Comparison of ENCODE assay signal across 26 mouse cellular contexts in the genomic region with DNA sequence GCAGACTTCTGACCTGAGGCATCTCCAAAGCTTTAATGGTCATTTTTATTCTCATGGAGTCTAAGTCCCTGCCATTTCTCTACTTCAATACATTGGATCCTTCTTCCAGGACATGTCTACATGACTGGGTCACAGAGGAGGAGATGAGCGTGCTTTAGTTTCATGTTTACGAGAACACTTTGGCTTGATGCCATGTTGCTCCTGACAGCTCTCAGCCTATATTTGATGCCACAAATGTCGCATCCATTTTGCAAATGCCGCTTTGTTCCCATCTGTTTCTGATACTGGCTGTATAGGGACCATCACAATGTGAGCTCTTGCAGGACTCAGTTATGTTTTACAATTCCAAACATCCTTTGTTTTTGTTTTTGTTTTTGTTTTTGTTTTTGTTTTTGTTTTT.
A peak's percentile ranks its signal among the peaks of the same experiment; 100 is the strongest.
DNase-seq lines count a peak whose midpoint lies in the region; ATAC-seq and TF ChIP-seq lines count a peak whose summit lies in the region.
"Had no signal": no experiment of that assay in that cellular context is flagged by ENCODE, and none has a peak within 500 bp of the region (broad histone marks: within the 10 kb centered on the region; RNA-seq: fewer than 3 reads in every experiment).

No protein-coding gene starts in this region.

- H3K4me1 ChIP-seq in forebrain, postnatal 0 days (ENCODE audit: insufficient read depth): no peaks in the 10 kb centered on the region; the same call in 1 of the 2 replicates
- H3K4me1 ChIP-seq in forebrain, embryonic 11.5 days (replicated peaks; ENCODE audit: control insufficient read depth, insufficient read depth, low read length): no peaks in the 10 kb centered on the region
- peaks cover 8% of the 10 kb centered on the region; the same call in 1 of the 2 replicates for H3K4me1 ChIP-seq in lung, embryonic 15.5 days
- H3K4me1 ChIP-seq: embryonic facial prominence, embryonic 10.5 days; embryonic facial prominence, embryonic 13.5 days; forebrain, embryonic 13.5 days; heart, embryonic 10.5 days; heart, embryonic 13.5 days; intestine, embryonic 15.5 days had no signal

- DNase-seq in forebrain, postnatal 0 days: peak; percentile 37
- no peak for DNase-seq in forebrain, embryonic 11.5 days (ENCODE audit: low spot score)
- no peak for DNase-seq in lung, postnatal 36 days
- DNase-seq in brain, embryonic 14.5 days (ENCODE audit: low read depth): peak; percentile 78
- no peak for DNase-seq in adrenal gland, adult 8-10 months
- DNase-seq: adrenal gland, adult 2 months; adrenal gland, postnatal 25 days; cerebellum, adult 2 months; cerebellum, adult 9-11 months; cerebellum, postnatal 36 days; embryo, embryonic 11 days; gastrocnemius, postnatal 10 days; gastrocnemius, postnatal 36 days; heart, adult 2 months; heart, postnatal 14 days; heart, postnatal 4 days had no signal

- TF ChIP-seq CTCF in forebrain, postnatal 0 days (IDR thresholded peaks at IDR 0.05; ENCODE audit: low read depth): no peak
- TF ChIP-seq CTCF in brain, embryonic 14.5 days (IDR thresholded peaks at IDR 0.05; ENCODE audit: borderline replicate concordance, extremely low read depth, insufficient read depth, insufficient read length): no peak

- no peak overlapping the region for H3K4me3 ChIP-seq in forebrain, postnatal 0 days (ENCODE audit: low read depth, low read length)
- H3K4me3 ChIP-seq in forebrain, embryonic 11.5 days (ENCODE audit: low read depth, low read length): no peak overlapping the region
- H3K4me3 ChIP-seq in lung, embryonic 15.5 days: no peak overlapping the region
- H3K4me3 ChIP-seq: embryonic facial prominence, embryonic 10.5 days; embryonic facial prominence, embryonic 13.5 days; erythroblast, embryonic 14.5 days; forebrain, embryonic 13.5 days; heart, adult 2 months; heart, embryonic 10.5 days; heart, embryonic 13.5 days; intestine, embryonic 15.5 days had no signal

- H3K27ac ChIP-seq in forebrain, postnatal 0 days (ENCODE audit: low read depth, low read length): no peak overlapping the region
- H3K27ac ChIP-seq in forebrain, embryonic 11.5 days (ENCODE audit: low read depth, low read length): no peak overlapping the region
- H3K27ac ChIP-seq in lung, embryonic 15.5 days: no peak overlapping the region
- H3K27ac ChIP-seq: embryonic facial prominence, embryonic 10.5 days; embryonic facial prominence, embryonic 13.5 days; forebrain, embryonic 13.5 days; heart, adult 2 months; heart, embryonic 10.5 days; heart, embryonic 13.5 days; hindbrain, embryonic 14.5 days; intestine, embryonic 15.5 days had no signal

- H3K9me3 ChIP-seq in forebrain, postnatal 0 days (ENCODE audit: low read length): no peaks in the 10 kb centered on the region
- peaks cover 2% of the 10 kb centered on the region; the same call in 1 of the 2 replicates for H3K9me3 ChIP-seq in forebrain, embryonic 11.5 days (ENCODE audit: control insufficient read depth, low read length)
- H3K9me3 ChIP-seq in lung, embryonic 15.5 days: no peaks in the 10 kb centered on the region
- H3K9me3 ChIP-seq: embryonic facial prominence, embryonic 13.5 days; forebrain, embryonic 13.5 days; heart, embryonic 10.5 days; intestine, embryonic 15.5 days had no signal

- ATAC-seq in forebrain, postnatal 0 days: no peak
- ATAC-seq in forebrain, embryonic 11.5 days (replicated peaks; ENCODE audit: low FRiP score): no peak
- peak; percentile 45; the same call in 1 of the 2 replicates for ATAC-seq in lung, embryonic 15.5 days (ENCODE audit: borderline replicate concordance, extremely low read depth, low FRiP score, low TSS enrichment)
- ATAC-seq: CD4-positive, CD25-positive, alpha-beta regulatory T cell, adult 4 months; forebrain, embryonic 13.5 days; intestine, embryonic 15.5 days had no signal

- no peak overlapping the region for H3K9ac ChIP-seq in forebrain, postnatal 0 days
- no peak overlapping the region for H3K9ac ChIP-seq in forebrain, embryonic 11.5 days (ENCODE audit: low read length)
- no peak overlapping the region for H3K9ac ChIP-seq in lung, embryonic 15.5 days
- H3K9ac ChIP-seq: embryonic facial prominence, embryonic 13.5 days; forebrain, embryonic 13.5 days; heart, embryonic 13.5 days; hindbrain, embryonic 14.5 days; intestine, embryonic 15.5 days had no signal

- no peaks in the 10 kb centered on the region for H3K27me3 ChIP-seq in forebrain, postnatal 0 days (ENCODE audit: insufficient read depth, low read length)
- no peaks in the 10 kb centered on the region for H3K27me3 ChIP-seq in forebrain, embryonic 11.5 days (ENCODE audit: control insufficient read depth, insufficient read depth, low read length)
- H3K27me3 ChIP-seq in lung, embryonic 15.5 days: no peaks in the 10 kb centered on the region
- H3K27me3 ChIP-seq: embryonic facial prominence, embryonic 13.5 days; forebrain, embryonic 13.5 days; heart, embryonic 13.5 days; intestine, embryonic 15.5 days had no signal

- H3K4me2 ChIP-seq in forebrain, postnatal 0 days (ENCODE audit: low read depth): no peak overlapping the region
- no peak overlapping the region for H3K4me2 ChIP-seq in forebrain, embryonic 11.5 days (ENCODE audit: low read depth, low read length, severe bottlenecking)
- H3K4me2 ChIP-seq in lung, embryonic 15.5 days: no peak overlapping the region
- H3K4me2 ChIP-seq: embryonic facial prominence, embryonic 13.5 days; forebrain, embryonic 13.5 days; heart, embryonic 13.5 days; hindbrain, embryonic 14.5 days; intestine, embryonic 15.5 days had no signal

- WGBS in forebrain, postnatal 0 days: 43% methylated on average over 4 of the region's 4 CpGs
- 94% methylated on average over 4 of the region's 4 CpGs for WGBS in forebrain, embryonic 11.5 days
- WGBS in lung, embryonic 15.5 days: 58% methylated on average over 4 of the region's 4 CpGs

- H3K36me3 ChIP-seq in forebrain, postnatal 0 days (ENCODE audit: insufficient read depth): no peaks in the 10 kb centered on the region
- no peaks in the 10 kb centered on the region for H3K36me3 ChIP-seq in forebrain, embryonic 11.5 days (ENCODE audit: control insufficient read depth, insufficient read depth, low read length)
- no peaks in the 10 kb centered on the region for H3K36me3 ChIP-seq in lung, embryonic 15.5 days
- H3K36me3 ChIP-seq: embryonic facial prominence, embryonic 10.5 days; embryonic facial prominence, embryonic 13.5 days; heart, embryonic 10.5 days; heart, embryonic 13.5 days; intestine, embryonic 15.5 days had no signal

- no peak for TF ChIP-seq POLR2A in brain, embryonic 14.5 days (IDR thresholded peaks at IDR 0.05; ENCODE audit: borderline replicate concordance, extremely low read depth, insufficient read depth, insufficient read length, poor library complexity, severe bottlenecking)

Comparison
In these comparisons a context has a peak if more than half of its experiments do, and no peak if none do; other contexts are left out.
1. DNase-seq: peak in forebrain, postnatal 0 days (single experiment) and brain, embryonic 14.5 days (single experiment); none in forebrain, embryonic 11.5 days (single experiment), lung, postnatal 36 days (single experiment) and adrenal gland, adult 8-10 months (single experiment).